Mouse (Mus musculus) myocyte (in vitro differentiated cells): ENCODE measurements around the gene Pak1ip1.

Experiments
- CEBPB ChIP-seq: IDR thresholded peaks from 2 replicates; pipeline ENCODE4 v1.6.1; 2011; ENCODE audit warnings: mild to moderate bottlenecking, moderate library complexity; ENCODE audit not compliant: poor library complexity, insufficient read depth, severe bottlenecking
- MAX ChIP-seq: IDR thresholded peaks from one replicate; pipeline ENCODE4 v1.6.1; 2011; ENCODE audit warnings: low read depth, mild to moderate bottlenecking, control low read depth
- MYOG ChIP-seq, 3 experiments: IDR thresholded peaks; one replicate each; pipeline ENCODE4 v1.6.1; 2011; ENCODE audit warnings: control low read depth in 2 of 3, low read depth in 2 of 3, mild to moderate bottlenecking in 2 of 3; ENCODE audit not compliant: insufficient read length in 2 of 3, control insufficient read depth in 1 of 3, insufficient read depth in 1 of 3
- POLR2A ChIP-seq: IDR thresholded peaks from one replicate; pipeline ENCODE4 v1.6.1; 2011; ENCODE audit warnings: low read depth, mild to moderate bottlenecking, control low read depth, moderate library complexity; ENCODE audit not compliant: insufficient read length
- REST ChIP-seq: IDR thresholded peaks from one replicate; pipeline ENCODE4 v1.6.1; 2011; ENCODE audit warnings: mild to moderate bottlenecking, control low read depth, moderate library complexity; ENCODE audit not compliant: insufficient read depth, insufficient read length
- TCF12 ChIP-seq: IDR thresholded peaks from one replicate; pipeline ENCODE4 v1.6.1; 2011; ENCODE audit warnings: mild to moderate bottlenecking, control low read depth; ENCODE audit not compliant: poor library complexity, insufficient read depth, severe bottlenecking
- USF1 ChIP-seq: IDR thresholded peaks from one replicate; pipeline ENCODE4 v1.6.1; 2011; ENCODE audit warnings: low read depth, mild to moderate bottlenecking, control low read depth, moderate library complexity

DNA sequence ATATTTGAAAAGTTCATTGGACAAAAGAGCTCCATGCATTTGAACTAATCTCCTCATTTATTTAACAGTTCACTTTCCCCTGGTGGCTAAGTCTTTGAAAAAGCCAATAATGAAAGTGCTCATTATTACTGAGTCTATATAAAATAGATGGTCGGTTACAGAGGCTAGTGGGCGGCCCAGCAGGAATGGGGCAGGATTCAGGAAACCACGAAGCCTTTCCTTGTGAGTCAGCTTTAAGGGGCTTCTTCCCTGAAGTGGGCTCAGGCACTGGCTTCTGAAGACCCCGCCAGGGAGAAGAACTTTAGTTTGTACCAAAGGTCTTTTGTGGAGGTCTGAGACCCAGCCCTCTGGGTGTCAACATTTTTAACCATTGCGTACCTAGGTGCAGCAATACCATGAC lies 51.1 kb downstream of the Pak1ip1 start:
- TF ChIP-seq USF1 (no peak), MAX (no peak), MYOG (IDR thresholded peaks at IDR 0.05; ENCODE audit: control insufficient read depth in 1 of 3, insufficient read depth in 1 of 3, insufficient read length in 2 of 3, low read depth in 2 of 3) (no peak), POLR2A (no peak), TCF12 (no peak), CEBPB (no peak), REST (no peak)
